Mouse (Mus musculus) adrenal gland, adult (tissue): ENCODE measurements around the gene H13.

Experiments used
- DNase-seq, 2 experiments: peaks; one replicate each; pipeline ENCODE4 v3.0.0; 2022 to 2023; ENCODE audit warnings: low spot score in 1 of 2; ENCODE audit not compliant: inconsistent age in 2 of 2

Gene H13

GRCm38 (mm10) chr2:152700138-152700537, 30.9 kb downstream of the H13 start:
- no peak for DNase-seq

- DNase-seq: no peak
Observed at GRCm38 (mm10) chr2:152700725-152701124, 31.5 kb downstream of the H13 start.

GRCm38 (mm10) chr2:152703596-152704255, 34.5 kb downstream of the H13 start:
- DNase-seq: no peak

GRCm38 (mm10) chr2:152704256-152704605, 35.0 kb downstream of the H13 start:
- DNase-seq: no peak

- DNase-seq: no peak
Observed at GRCm38 (mm10) chr2:152704811-152705370, 35.6 kb downstream of the H13 start.

GRCm38 (mm10) chr2:152705993-152706571, 36.8 kb downstream of the H13 start:
- DNase-seq: peak; percentile 75 to 82

- no peak for DNase-seq
Observed at GRCm38 (mm10) chr2:152707186-152707585, 37.9 kb downstream of the H13 start.

GRCm38 (mm10) chr2:152707627-152708026, 38.4 kb downstream of the H13 start:
- peak; percentile 96 to 97 for DNase-seq

- no peak for DNase-seq
Observed at GRCm38 (mm10) chr2:152709066-152709465, 39.8 kb downstream of the H13 start.

GRCm38 (mm10) chr2:152716241-152716772, 47.0 kb downstream of the H13 start:
- no peak for DNase-seq

GRCm38 (mm10) chr2:152717652-152718051, 48.4 kb downstream of the H13 start:
- no peak for DNase-seq

GRCm38 (mm10) chr2:152718076-152718475, 48.8 kb downstream of the H13 start:
- no peak for DNase-seq

- peak; percentile 51 to 67 for DNase-seq
Observed at GRCm38 (mm10) chr2:152723651-152724331, 54.5 kb downstream of the H13 start.

GRCm38 (mm10) chr2:152724332-152724723, 55.1 kb downstream of the H13 start:
- no peak for DNase-seq

- no peak for DNase-seq
Observed at GRCm38 (mm10) chr2:152725178-152725750, 56.0 kb downstream of the H13 start.

GRCm38 (mm10) chr2:152726213-152726612, 57.0 kb downstream of the H13 start:
- no peak for DNase-seq

GRCm38 (mm10) chr2:152726751-152727335, 57.6 kb downstream of the H13 start:
- DNase-seq: peak in 1 of 2 experiments; percentile 76

GRCm38 (mm10) chr2:152727795-152728510, 58.7 kb downstream of the H13 start:
- DNase-seq: peak; percentile 40 to 58

- DNase-seq: no peak
Observed at GRCm38 (mm10) chr2:152728594-152728993, 59.3 kb downstream of the H13 start.

GRCm38 (mm10) chr2:152729013-152729635, 59.9 kb downstream of the H13 start:
- DNase-seq: no peak
